Mouse (Mus musculus) NIH3T3 (cell line): ENCODE measurements around the gene Hrh3.

ENCODE experiments used
- DNase-seq: peaks from one replicate; pipeline ENCODE4 v3.0.0-alpha.2; 2012; ENCODE audit warnings: low read depth

The Hrh3 gene

DNA sequence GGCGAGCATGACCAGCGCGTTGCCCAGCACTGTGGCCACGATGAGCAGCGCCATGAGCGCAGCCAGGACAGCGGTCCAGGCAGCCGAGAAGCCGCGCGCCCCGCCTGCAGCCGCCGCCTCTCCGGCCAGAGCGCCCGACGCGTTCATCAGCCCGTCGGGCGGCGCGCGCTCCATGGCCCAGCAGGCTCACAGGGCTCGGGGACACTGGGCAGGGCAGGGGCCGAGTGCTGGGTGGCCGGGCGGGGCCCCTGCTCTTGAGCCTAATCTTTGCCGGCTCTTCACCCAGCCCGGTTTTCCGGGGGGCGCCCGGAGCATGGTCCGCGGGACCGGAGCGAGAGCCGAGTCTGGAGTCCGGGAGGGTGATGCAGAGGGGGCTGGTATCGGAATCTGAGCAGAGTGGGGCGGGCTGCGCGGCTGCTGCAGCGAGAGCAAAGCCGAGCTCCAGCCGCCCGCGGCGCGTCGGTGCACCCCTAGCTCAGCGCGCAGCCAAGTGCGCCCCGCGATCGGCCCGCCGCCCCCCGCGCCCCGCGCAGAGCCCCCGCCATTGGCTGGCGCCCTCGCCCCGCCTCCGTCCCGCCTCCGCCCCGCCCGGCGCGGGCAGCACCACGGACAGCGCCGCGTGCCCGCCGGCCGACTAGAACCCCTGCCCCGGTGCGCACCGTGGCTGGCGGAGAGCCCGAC, at the start of gene Hrh3:
Gene Hrh3 (minus strand): TSS at position 511 of the 681 bp plus-strand sequence.
- peak; percentile 54 for DNase-seq

DNA sequence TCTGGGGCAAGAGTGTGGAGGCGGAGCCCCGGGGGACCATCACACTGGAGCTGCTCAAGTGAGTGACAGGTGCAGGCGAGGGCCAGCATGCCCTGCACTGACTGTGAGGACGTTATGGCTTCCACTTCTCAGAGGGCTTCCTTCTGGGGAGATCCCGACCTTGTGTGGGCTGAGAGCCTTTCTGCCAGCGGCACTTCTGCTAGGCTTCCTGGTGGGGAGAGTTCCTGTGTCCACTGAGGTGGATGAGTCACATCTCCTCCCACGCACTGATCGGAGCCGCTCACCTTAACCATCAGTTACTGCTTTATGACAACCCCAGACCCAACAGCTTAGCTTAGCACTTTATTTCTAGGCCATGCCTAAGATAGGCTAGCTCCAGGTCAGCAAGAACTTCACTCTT, 44.3 kb upstream of the Hrh3 start:
- DNase-seq, result no peak

DNA sequence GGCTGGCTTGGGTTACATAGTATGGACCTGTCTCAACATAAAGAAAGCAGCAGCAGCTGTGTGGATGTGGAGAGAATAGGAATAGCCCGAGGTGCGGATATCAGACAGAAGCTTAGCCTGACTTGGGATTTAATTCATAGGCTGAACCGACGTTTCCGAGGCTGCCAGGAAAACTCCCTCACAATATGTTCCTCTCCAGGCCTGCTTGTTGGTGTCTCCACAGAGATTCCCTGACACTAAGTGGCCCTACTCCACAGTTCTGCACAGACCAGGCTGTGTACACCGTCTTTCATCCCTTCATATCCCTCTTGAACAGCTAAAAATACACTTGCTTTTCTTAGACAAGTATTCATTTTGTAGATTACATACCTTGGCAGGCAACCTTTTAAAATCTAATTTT, 43.1 kb upstream of the Hrh3 start:
- no peak for DNase-seq

DNA sequence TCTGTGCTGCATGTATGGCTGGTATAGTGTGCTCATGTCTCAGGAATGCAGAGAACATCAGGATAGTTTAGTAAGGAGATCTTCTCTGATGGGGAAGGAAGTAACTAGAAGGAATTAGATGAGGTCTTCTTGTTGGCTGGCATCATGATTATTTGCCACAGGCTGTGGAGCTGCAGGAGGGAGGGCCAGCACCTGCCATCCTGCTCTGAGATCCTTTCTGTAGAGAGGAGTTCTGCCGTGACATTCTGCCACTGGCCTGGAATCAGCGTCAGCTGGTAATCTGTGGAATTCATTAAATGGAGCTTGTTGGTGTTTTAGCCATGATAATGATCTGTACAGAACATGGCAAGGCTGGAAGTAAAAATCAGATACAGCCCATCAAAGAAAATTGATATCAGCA, 41.8 kb upstream of the Hrh3 start:
- DNase-seq, result no peak

DNA sequence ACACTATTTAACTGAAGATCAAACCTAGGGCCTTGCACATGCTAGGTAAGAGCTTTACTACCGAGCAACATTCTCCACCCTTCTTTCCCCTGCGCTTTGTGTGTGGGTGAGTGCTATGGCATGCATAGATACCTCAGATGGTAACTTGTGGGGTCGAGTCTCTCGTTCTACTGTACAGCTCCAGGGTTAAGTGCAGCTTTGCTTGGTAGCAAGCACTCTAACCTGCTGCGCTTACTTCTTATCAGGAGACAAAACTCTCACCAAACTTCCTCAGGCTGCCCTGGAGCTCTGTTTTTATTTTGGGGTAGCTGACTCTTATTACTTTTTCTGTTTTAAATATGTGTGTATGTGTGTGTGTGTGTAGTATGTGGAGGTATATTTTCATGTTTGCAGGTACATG, 31.1 kb upstream of the Hrh3 start:
- no peak for DNase-seq

DNA sequence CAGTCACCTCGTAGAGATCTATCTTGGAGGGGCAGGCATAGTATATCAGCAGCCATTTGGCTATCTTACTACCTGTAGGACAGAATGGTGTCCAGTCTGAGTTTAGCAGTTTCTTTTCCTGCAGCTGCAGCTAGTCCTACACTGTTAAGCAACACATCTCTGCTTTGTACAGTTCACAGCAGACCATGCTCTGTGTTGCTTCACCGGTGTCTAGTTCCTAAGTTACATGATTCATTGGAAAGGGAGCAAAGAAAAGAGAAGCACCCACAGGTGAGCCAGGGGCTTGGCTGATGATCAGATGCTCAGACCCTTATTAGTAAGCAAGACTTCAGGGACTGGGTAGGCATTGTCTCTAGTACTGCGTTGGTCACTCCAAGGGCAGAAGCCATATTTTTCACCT, 29.6 kb upstream of the Hrh3 start:
- no peak for DNase-seq

DNA sequence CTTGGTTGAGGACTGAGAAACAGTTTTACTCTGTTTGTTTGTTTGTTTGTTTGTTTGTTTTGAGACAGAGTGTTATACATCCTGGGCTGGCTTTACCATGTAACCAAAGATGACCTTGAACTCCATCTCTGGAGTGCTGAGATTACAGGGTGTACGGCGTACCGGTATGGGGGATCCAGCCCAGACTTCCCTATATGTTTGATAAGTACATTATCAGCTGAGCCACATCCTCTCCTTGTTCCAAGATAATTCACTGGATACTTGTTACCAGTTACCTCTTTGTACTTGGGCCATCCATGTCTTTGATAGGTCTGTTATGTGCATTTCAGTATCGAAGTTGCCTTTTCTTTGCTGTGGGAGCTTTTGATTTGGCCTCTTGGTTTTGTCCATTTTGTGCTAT, 28.9 kb upstream of the Hrh3 start:
- DNase-seq, result no peak

DNA sequence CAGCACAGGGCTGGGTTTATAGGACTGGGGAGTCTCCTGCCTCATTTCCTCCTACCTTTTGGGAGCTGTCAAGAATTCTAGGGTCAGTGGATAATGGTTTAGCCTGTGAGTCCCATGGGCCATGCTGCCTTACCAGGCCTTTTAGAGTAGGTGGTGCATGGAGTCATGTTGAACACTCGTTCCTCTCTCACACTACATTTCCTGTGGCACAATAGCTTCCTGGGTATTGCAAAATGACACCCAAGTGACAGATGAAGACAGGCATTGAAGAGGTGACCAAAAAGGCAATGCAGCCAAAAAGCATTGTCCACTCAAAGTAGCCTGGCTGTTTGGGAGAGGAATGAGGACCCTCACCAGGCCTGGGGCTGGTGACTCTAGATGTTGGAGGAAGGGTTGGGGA, 23.4 kb upstream of the Hrh3 start:
- DNase-seq, result no peak

DNA sequence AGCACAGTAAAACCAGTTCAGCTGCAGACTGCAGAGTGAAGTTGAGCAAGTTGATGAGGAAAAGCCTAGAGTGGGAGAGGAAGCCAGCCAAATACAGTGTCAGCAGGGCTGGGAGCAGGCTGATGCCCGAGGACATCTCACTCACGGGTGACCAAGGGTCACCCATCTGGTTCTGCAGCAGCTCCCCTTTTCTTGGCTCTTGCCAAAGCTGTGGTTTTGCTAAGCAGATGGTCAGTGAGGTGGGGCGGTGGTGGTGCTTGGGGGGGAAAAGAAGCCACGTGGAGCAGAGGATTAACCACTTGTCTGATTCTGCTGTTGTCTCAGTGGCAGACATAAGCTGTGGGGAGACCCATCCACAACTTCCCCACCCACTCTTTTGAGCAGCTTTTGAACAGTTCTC, 21.9 kb upstream of the Hrh3 start:
- peak; percentile 82 for DNase-seq

DNA sequence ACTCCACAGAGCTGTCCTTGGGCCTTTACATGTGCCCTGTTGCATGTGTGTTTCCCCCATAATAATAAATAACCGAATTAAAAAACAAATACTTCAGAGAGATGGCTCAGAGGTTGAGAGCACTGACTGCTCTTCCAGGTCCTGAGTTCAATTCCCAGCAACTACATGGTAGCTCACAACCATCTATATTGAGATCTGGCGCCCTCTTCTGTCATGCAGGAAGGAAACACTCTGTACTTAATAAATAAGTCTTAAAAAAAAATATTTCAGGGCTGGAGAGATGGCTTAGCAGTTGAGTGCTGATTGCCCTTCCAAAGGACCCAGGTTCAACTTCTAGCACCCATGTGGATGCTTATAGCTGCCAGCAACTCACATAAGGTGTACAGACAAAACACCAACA, 19.9 kb upstream of the Hrh3 start:
- DNase-seq, result peak; percentile 38

DNA sequence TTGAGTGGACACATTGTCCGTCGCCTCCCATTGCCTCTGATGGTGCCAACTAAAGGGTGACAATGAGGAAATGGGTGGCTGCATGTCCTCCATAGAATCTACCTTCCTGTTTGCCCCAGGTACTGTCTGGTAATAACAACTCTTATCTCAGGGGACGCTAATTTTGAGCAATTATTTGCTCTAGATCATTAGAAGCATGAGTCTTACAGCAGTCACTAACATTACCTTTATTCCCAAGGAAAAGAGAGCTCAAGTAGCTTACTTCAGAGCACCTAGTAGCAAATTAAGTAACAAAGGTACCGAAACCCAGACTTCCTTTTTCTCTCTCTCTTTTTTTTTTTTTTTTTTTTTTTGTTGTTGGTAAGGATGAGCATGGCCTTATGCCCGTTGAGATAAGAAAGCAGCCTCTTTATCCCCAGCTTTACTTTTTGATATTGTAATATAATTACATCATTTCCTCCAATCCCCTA, 16.0 kb upstream of the Hrh3 start:
- no peak for DNase-seq

DNA sequence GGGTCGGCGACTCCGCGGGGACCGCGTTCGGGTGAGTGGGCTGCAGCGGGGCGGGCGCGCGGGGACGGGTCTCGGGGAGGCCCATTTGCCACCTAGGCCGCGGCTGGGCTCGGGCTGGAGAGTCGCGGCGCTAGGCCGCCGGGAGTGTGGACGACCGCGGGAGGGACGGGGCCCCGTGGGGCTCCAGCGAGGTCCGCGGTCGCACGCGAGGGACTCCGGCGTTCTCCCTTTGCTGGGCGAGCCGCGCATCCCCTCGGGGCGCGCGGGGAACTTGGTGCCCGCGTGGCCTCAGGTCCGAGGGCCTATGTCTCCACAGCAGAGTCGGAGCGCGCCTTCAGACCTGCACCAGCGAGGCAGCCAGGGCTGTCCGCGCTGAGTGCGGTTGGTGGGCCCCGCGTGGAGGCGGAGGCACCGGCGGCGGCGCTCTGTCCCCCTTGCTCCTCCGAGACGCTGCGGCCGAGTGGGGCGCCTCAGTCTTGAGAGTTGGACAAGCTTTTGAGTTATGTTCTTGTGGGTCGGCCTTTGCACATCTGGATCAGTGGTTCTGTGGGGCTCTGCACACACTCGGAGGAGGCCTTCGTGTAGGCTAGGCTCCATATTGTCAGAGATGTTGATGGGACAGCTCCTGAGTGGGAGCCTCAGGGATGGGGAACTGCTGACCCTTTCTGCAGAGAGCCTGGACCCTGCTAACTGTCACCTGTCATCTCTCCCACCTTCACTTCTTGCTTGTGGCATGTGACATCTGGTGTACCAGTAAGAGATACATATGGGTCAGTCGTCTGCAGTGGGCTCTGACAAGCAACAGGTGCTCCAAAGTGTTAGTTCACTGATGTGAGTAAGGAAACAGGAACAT, 15.4 kb upstream of the Hrh3 start:
- DNase-seq, result peak; percentile 64

DNA sequence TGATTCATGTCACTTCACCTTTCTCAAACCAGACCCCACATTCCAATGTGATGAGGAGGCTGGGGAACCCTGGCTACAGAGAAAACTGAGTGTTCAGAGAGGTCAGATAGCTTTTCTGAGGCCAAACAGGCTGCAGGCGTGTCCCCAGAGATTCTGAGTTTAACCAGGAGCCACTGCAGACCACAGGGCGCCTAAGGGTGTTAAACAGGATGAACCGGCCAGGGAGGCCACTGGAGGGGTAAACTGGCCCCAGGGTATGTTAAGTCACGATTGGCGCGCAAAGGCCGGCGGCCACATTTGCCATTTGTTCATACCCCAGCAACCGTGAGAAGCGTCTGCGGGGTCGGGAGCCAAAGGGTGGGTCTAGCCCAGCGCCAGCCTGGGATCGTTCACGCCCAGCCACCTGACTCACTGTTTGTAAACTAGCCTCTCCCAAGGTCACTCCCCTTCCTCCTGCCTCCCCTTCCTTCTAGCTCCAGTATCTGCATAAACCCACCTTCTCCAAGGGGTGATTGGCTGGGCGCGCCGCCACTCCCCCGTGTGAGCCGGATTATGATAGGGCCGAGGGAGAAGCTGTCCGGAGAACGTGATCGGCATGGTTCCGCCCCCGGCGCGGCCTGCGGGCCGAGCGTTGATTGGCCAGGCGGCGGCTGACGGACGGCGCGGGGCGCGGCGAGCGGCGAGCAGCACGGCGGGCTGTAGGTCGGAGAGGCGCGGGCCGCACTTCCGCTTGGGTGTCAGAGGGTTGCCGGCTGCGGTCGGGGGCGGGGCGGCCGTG, 14.6 kb upstream of the Hrh3 start, which contains the start of gene Osbpl2:
Gene Osbpl2 (plus strand): TSS at position 646 of the 778 bp plus-strand sequence.
- peak; percentile 99 for DNase-seq

DNA sequence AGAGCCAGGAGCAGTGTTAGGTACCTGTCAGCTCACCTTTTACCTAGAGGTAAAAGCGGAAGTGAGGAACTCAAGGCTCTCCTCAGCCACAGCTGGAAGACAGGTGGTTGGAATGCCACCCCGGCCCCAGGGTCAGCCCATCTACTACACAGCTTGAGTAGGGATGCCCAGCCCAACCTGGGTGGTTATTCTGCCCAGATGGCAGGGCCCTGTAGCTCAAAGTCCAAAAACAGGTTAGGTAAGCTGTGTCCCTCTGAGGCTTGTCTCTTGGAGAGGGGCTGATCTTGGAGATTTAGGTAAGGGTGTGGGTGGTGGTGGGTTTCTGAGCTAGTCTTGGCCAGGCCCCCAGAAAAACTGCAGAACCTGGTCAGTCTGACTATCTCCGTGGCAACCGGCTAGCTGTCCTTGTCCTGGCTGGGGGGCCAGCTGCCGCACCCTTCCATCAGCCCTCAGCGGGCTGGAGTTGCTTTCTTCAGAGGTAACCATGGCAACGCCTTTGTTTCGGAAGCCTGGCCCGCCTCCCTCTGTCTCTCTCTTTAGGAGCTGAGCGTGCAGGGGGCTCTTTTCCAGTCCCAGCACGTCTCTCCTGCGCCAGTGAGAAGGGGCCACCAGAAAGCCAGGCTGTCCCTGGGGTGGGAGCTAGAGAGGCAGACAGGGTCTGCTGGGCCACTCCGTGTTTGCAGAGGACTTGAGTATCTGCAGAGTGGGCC, 13.4 kb upstream of the Hrh3 start:
- no peak for DNase-seq

DNA sequence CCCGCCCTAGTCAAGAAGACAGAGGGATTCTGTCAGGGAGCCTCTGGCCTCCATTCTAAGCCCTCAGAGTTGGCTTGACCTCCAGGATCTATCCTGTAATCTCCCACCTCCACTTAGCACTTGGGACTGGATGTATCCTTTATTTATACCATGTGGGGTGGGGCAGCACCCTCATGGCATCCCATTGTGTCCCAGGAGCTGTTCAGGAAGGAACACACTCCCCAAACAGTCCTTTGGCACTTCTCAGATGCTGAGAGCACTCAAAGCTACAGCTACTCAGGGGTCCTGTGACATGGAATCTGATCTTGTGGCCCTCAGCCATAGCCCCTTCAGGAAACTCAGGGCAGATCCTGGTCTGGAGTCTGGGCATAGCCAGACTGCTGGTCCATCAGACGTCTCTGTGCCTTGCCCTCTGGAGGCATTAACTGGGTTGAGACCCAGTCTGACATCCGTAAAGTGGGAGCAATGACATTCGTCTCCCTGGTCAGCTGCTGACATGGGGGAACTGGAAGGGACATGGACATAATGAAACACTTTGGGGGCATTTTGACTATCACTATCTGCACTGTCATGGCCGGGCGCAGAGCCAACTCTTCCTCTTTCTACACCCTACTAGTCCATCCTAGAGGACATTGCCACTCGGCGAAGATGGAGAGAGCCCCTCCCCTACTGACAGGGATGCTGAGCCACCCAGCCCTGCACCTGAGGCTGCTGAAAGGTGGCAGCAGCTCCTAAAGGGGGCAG, 12.6 kb upstream of the Hrh3 start:
- DNase-seq, result no peak

DNA sequence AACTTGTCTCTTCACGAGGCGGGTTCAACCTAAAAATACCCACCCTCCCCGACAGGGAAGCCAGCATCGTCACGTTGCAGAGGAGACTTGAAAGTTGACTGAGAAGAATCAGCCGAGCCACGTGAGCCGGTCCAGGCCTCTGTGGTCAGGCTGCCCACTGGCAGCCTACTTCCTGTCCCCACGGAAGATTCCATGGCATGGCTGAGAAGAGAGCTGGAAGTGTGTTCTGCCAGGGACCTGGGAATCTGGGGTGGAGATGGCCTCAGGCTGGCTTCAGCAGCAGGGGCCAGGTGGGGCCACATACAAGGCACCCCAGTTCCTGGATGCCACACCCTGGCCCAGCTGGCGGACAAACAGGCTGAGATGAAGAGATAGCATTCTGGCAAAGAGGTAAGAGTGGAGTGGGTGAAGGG, 11.8 kb upstream of the Hrh3 start:
- no peak for DNase-seq

DNA sequence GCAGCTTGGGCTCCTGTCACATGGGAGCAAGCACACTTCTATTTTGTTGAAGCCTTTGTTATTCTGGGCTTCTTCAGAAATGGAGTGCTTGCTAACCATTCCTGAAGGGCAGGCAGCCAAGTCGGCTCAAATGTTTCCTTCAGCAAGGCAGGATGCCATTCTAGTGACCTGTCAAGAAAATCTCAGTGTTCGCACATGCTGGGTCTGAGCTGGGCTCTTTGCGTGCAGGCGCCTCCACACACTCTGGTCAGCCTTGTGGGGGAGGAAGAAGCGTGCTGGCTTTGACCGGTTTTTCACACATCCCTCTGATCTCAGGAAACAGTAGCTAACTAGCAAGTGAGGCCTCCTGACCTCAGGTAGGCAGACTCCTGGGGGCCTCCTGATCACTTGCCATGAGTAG, 11.0 kb upstream of the Hrh3 start:
- DNase-seq, result peak; percentile 96

DNA sequence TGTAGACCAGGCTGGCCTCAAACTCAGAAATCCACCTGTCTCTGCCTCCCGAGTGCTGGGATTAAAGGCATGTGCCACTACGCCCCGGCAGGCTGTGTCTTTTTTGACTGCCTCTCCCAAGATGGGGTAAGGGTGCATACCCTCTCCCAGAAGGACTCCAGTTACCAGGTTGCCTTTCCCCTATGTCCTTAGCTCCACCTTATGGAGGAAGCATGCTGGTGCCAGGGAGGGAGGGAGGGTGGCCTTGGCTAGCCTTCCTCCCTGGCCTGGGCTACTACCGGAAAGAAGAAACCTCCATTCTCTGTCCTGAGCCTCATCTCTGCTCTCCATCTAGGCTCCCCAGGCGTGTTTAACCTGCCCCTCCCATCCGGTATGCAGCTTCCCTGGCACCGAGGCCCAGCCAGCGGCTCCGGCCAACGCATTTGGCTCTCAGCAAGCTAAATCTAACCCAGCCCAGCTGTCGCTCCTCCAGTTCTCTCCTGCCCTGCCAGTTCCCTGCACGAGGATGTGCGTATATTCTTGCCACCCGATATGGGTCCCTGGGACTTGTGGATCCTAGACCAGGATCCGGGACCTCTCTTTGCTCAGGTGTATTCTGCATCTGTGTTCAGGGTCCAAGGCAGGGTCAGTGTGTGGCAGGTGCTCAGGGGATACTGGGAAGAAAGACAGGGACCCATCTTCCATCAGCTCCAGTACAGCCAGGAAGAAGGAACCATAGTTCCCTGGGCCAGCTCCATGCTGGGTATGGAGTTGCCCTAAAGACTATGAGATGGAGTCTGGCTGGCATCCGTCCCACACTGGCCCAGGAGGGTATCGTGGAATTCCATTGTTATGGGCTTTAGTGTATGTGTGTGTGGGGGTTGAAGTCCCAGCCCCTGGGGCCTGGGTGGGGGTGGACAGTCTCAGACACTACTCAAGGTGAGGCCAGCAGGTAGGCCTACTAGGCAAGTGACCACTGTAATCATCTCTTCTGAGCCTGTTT, 9.9 kb upstream of the Hrh3 start:
- DNase-seq, result peak; percentile 80

DNA sequence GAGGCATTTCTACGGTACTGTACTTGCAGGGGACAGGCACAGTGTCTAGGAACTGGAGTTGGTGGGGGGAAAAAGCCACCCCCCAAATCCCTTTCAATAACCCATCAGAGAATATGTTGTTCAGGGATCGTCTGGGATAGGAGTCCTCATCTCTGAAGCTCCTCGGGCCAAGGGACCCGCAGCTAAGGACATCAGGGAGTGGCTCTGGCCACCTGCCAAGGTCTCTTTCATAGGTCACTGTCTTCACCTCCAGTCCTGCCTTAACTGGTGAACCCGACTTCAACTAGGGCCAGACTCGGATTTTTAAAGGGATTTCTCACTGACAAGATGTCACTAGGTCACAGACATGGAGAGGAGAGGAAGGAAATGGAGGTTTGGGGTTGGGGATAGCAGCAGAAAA, 4.0 kb upstream of the Hrh3 start:
- DNase-seq, result no peak

DNA sequence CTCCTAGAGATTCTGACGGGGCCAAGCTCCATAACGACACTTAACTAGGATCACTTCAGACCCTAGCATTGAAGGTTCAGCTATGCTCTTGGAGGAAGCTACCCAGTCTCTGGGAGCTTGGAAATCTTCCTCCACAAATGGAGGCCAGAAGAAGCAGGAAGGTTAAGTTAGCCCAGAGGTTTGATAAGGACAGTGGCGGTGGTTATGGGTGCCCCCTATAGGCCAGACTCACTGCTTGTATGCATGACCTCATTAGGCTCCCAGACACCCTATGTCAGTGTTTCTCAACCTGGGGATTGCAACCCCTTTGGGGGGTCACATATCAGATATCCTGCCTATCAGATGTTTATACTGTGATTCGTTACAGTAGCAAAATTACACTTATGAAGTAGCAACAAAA, 2.8 kb upstream of the Hrh3 start:
- peak; percentile 16 for DNase-seq
